Mouse (Mus musculus): ENCODE data around the gene Nkapl.

- TF ChIP-seq EP300 (optimal IDR thresholded peaks at IDR 0.05) (no peak), CTCF (IDR thresholded peaks at IDR 0.05; ENCODE audit: low read depth) (no peak)
Observed at GRCm38 (mm10) chr13:21453042-21453441, 15.3 kb downstream of the Nkapl start.

Measured in stomach, postnatal 0 days (tissue).